Mouse (Mus musculus) embryonic fibroblast, embryonic 13.5 days (primary cell): ENCODE measurements around the gene Slc24a4.

Experiments
- CTCF ChIP-seq: IDR thresholded peaks from 2 replicates; pipeline ENCODE4 v1.5.1; 2011; ENCODE audit warnings: mild to moderate bottlenecking, control low read depth, low read length, moderate library complexity, borderline replicate concordance; ENCODE audit not compliant: insufficient read depth
- POLR2A ChIP-seq: IDR thresholded peaks from 2 replicates; pipeline ENCODE4 v1.6.1; 2011; ENCODE audit warnings: low read depth, mild to moderate bottlenecking, control low read depth, low read length, moderate library complexity

GRCm38 (mm10) chr12:102308001-102308456 lies 179.5 kb downstream of the Slc24a4 start:
- no peak for TF ChIP-seq CTCF
- TF ChIP-seq POLR2A: no peak
